Mouse (Mus musculus) embryo, embryonic 9.5 days (tissue): Measurements from ENCODE around the gene Ppp3ca.

Experiments used
- DNase-seq: peaks from one replicate; pipeline ENCODE4 v3.0.0-alpha.2; 2017; ENCODE audit errors: extremely low spot score

Gene Ppp3ca

GRCm38 (mm10) chr3:136909534-136909933 lies 239.6 kb downstream of the Ppp3ca start:
- DNase-seq = no peak

- DNase-seq = no peak
These were observed 241.4 kb downstream of the Ppp3ca start for GRCm38 (mm10) chr3:136911276-136911675.

- DNase-seq = no peak
These were observed 247.2 kb downstream of the Ppp3ca start for GRCm38 (mm10) chr3:136917080-136917479.

GRCm38 (mm10) chr3:136933071-136933470 lies 263.1 kb downstream of the Ppp3ca start:
- DNase-seq = no peak

GRCm38 (mm10) chr3:136940733-136941601 lies 271.0 kb downstream of the Ppp3ca start:
- DNase-seq = no peak

GRCm38 (mm10) chr3:136941602-136941926 lies 271.6 kb downstream of the Ppp3ca start:
- DNase-seq = no peak

GRCm38 (mm10) chr3:136945550-136945949 lies 275.6 kb downstream of the Ppp3ca start:
- DNase-seq = no peak

- no peak for DNase-seq
These were observed 276.7 kb downstream of the Ppp3ca start for GRCm38 (mm10) chr3:136946662-136947061.

GRCm38 (mm10) chr3:136948142-136948541 lies 278.2 kb downstream of the Ppp3ca start:
- DNase-seq = no peak

GRCm38 (mm10) chr3:136951792-136952191 lies 281.9 kb downstream of the Ppp3ca start:
- no peak for DNase-seq

GRCm38 (mm10) chr3:136952822-136953221 lies 282.9 kb downstream of the Ppp3ca start:
- DNase-seq = no peak

GRCm38 (mm10) chr3:136955043-136955442 lies 285.1 kb downstream of the Ppp3ca start:
- no peak for DNase-seq

- no peak for DNase-seq
These were observed 290.4 kb downstream of the Ppp3ca start for GRCm38 (mm10) chr3:136960314-136960713.

GRCm38 (mm10) chr3:136966786-136967185 lies 296.9 kb downstream of the Ppp3ca start:
- DNase-seq = no peak

GRCm38 (mm10) chr3:136967510-136967909 lies 297.6 kb downstream of the Ppp3ca start:
- DNase-seq = no peak

- DNase-seq = no peak
These were observed 299.9 kb downstream of the Ppp3ca start for GRCm38 (mm10) chr3:136969796-136970195.

- no peak for DNase-seq
These were observed 307.9 kb downstream of the Ppp3ca start for GRCm38 (mm10) chr3:136977859-136978258.

- DNase-seq = no peak
These were observed 311.1 kb downstream of the Ppp3ca start for GRCm38 (mm10) chr3:136980915-136981588.

- DNase-seq = no peak
These were observed 311.6 kb downstream of the Ppp3ca start for GRCm38 (mm10) chr3:136981589-136981924.

GRCm38 (mm10) chr3:136982021-136982420 lies 312.1 kb downstream of the Ppp3ca start:
- DNase-seq = no peak

- DNase-seq = peak; percentile 9
These were observed 316.4 kb downstream of the Ppp3ca start for GRCm38 (mm10) chr3:136986096-136986881.
